Mouse (Mus musculus): Measurements from ENCODE around the gene Acadvl. TPM values are rescaled to one million over a fixed set of nuclear protein-coding genes. Genes with fewer than 3 reads are reported as not detected.
A peak's percentile ranks its signal among the peaks of the same experiment; 100 is the strongest.

Gene Acadvl
- polyA plus RNA-seq, 1 experiment from 2014 or later: 215 TPM

DNA sequence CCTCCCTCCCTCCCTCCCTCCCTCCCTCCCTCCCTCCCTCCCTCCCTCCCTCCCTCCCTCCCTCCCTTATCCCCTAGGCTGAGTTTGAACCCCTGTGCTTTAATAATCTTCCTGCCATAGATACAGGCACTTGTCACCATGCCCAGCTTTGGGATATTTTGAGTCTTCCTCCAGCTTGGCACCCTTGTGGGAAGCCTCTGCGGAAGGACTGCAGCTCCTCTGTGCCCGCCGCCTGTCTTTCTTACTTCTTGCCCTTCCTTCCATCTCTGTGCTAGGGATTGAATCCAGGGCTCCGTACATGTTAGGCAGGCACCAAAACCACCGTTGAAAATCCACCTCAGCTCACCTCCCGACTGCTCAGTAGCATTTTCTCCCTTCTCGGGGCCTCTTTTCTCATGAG, 25.0 kb upstream of the Acadvl start:
- Histone ChIP-seq H3K4me3 (ENCODE audit: low read depth, low read length) (no peak overlapping the region), H3K9me3 (ENCODE audit: control insufficient read depth) (no peaks in the 10 kb centered on the region), H3K27ac (ENCODE audit: low read depth, low read length) (no peak overlapping the region), H3K9ac (ENCODE audit: low read depth, low read length) (no peak overlapping the region), H3K27me3 (replicated peaks; ENCODE audit: control insufficient read depth, insufficient read depth, low read length) (no peaks in the 10 kb centered on the region), H3K36me3 (ENCODE audit: control insufficient read depth, insufficient read depth) (peaks cover 4% of the 10 kb centered on the region; the same call in 1 of the 2 replicates), H3K4me1 (replicated peaks; ENCODE audit: control insufficient read depth, insufficient read depth, low read length) (no peaks in the 10 kb centered on the region), H3K4me2 (replicated peaks; ENCODE audit: low read depth) (no peak overlapping the region)
- no peak for TF ChIP-seq CTCF (IDR thresholded peaks at IDR 0.05; ENCODE audit: low read depth)
- no peak for ATAC-seq
- 89% methylated on average over 7 of the region's 7 CpGs for WGBS

- no peaks in the 10 kb centered on the region for H3K4me1 ChIP-seq (replicated peaks; ENCODE audit: control insufficient read depth, insufficient read depth, low read length)
- no peak overlapping the region for H3K27ac ChIP-seq (ENCODE audit: low read depth, low read length)
- H3K36me3 ChIP-seq (ENCODE audit: control insufficient read depth, insufficient read depth): peaks cover 4% of the 10 kb centered on the region; the same call in 1 of the 2 replicates
- TF ChIP-seq CTCF (IDR thresholded peaks at IDR 0.05; ENCODE audit: low read depth): no peak
- WGBS: 90% methylated on average over 10 of the region's 10 CpGs
- H3K4me2 ChIP-seq (replicated peaks; ENCODE audit: low read depth): no peak overlapping the region
- no peak overlapping the region for H3K4me3 ChIP-seq (ENCODE audit: low read depth, low read length)
- H3K9ac ChIP-seq (ENCODE audit: low read depth, low read length): no peak overlapping the region
- no peaks in the 10 kb centered on the region for H3K9me3 ChIP-seq (ENCODE audit: control insufficient read depth)
- no peaks in the 10 kb centered on the region for H3K27me3 ChIP-seq (replicated peaks; ENCODE audit: control insufficient read depth, insufficient read depth, low read length)
- no peak for ATAC-seq
Measured at GRCm38 (mm10) chr11:70039631-70040030, 24.4 kb upstream of the Acadvl start.

DNA sequence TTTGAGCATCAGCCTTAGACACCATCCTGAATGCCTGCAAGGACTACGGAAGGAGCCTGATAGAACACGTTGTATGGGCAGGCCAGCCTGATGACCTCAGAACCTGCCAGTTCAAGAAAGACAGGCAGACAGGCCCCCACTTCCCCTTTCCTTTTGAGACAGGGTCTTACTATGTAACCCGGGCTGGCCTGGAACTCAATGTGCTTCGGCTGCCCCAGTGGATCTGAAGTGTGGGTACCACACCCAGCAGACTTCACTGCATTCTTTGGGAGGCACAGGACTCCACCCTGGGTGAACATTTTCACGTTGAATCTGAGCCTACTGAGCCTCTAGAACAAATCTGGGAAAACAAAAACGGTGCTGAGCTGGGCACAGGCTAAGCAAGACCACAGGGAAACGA, 23.0 kb upstream of the Acadvl start:
- Histone ChIP-seq H3K36me3 (ENCODE audit: control insufficient read depth, insufficient read depth) (peaks cover 4% of the 10 kb centered on the region; the same call in 1 of the 2 replicates), H3K27me3 (replicated peaks; ENCODE audit: control insufficient read depth, insufficient read depth, low read length) (no peaks in the 10 kb centered on the region), H3K4me3 (ENCODE audit: low read depth, low read length) (no peak overlapping the region), H3K9ac (ENCODE audit: low read depth, low read length) (no peak overlapping the region), H3K27ac (ENCODE audit: low read depth, low read length) (no peak overlapping the region), H3K4me1 (replicated peaks; ENCODE audit: control insufficient read depth, insufficient read depth, low read length) (no peaks in the 10 kb centered on the region), H3K4me2 (replicated peaks; ENCODE audit: low read depth) (no peak overlapping the region), H3K9me3 (ENCODE audit: control insufficient read depth) (no peaks in the 10 kb centered on the region)
- TF ChIP-seq CTCF (IDR thresholded peaks at IDR 0.05; ENCODE audit: low read depth): no peak
- WGBS: 79% methylated on average over 7 of the region's 7 CpGs
- ATAC-seq: no peak

DNA sequence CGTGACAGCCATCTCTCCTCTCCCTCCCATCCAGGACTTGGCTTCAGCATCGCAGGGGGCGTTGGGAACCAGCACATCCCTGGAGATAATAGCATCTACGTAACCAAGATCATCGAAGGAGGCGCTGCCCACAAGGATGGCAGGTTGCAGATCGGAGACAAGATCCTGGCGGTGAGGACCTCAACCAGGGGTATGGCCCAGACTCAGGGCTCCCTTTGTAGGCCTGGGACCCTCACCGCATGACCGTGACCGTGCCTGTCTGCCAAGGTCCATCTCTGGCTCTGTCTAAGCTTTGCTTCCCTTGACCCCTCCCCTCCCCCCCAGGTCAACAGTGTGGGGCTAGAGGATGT, 16.1 kb upstream of the Acadvl start:
- 97% methylated on average over 11 of the region's 11 CpGs for WGBS
- Histone ChIP-seq H3K4me1 (replicated peaks; ENCODE audit: control insufficient read depth, insufficient read depth, low read length) (peaks cover 5% of the 10 kb centered on the region), H3K4me2 (replicated peaks; ENCODE audit: low read depth) (no peak overlapping the region), H3K9ac (ENCODE audit: low read depth, low read length) (no peak overlapping the region), H3K27ac (ENCODE audit: low read depth, low read length) (no peak overlapping the region), H3K27me3 (replicated peaks; ENCODE audit: control insufficient read depth, insufficient read depth, low read length) (peaks cover 8% of the 10 kb centered on the region; the same call in 1 of the 2 replicates), H3K36me3 (ENCODE audit: control insufficient read depth, insufficient read depth) (peaks cover 10% of the 10 kb centered on the region; the same call in 1 of the 2 replicates), H3K4me3 (ENCODE audit: low read depth, low read length) (no peak overlapping the region), H3K9me3 (ENCODE audit: control insufficient read depth) (no peaks in the 10 kb centered on the region)
- no peak for TF ChIP-seq CTCF (IDR thresholded peaks at IDR 0.05; ENCODE audit: low read depth)
- ATAC-seq: no peak

DNA sequence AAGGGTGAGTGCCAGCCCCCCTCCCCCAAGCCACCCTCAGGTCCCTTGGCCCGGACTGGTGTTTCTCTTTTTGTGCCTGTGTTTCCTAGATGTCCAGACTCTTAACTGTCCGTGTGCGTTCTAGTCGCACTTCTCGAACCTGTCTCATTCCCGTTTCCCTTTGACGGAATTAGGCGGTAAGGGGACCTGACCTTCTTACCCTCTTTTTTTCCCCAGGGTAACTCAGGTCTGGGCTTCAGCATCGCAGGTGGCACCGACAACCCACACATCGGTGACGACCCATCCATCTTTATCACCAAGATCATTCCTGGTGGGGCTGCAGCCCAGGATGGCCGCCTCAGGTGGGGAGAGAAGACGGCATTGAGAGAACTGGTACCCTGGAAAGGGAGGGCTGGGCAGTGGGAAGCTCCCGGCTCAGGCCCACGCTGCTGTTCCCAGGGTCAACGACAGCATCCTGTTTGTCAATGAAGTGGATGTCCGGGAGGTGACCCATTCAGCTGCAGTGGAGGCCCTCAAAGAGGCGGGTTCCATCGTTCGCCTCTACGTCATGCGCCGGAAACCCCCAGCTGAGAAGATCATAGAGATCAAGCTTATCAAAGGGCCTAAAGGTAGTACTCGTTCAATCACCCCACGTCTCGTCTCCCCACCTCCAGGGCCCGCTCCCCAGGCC, 15.6 kb upstream of the Acadvl start:
- H3K27me3 ChIP-seq (replicated peaks; ENCODE audit: control insufficient read depth, insufficient read depth, low read length): peaks cover 10% of the 10 kb centered on the region; the same call in 1 of the 2 replicates
- H3K4me2 ChIP-seq (replicated peaks; ENCODE audit: low read depth): no peak overlapping the region
- 96% methylated on average over 28 of the region's 28 CpGs for WGBS
- TF ChIP-seq CTCF (IDR thresholded peaks at IDR 0.05; ENCODE audit: low read depth): no peak
- peaks cover 5% of the 10 kb centered on the region for H3K4me1 ChIP-seq (replicated peaks; ENCODE audit: control insufficient read depth, insufficient read depth, low read length)
- no peak overlapping the region for H3K4me3 ChIP-seq (ENCODE audit: low read depth, low read length)
- no peaks in the 10 kb centered on the region for H3K9me3 ChIP-seq (ENCODE audit: control insufficient read depth)
- H3K27ac ChIP-seq (ENCODE audit: low read depth, low read length): no peak overlapping the region
- H3K36me3 ChIP-seq (ENCODE audit: control insufficient read depth, insufficient read depth): peaks cover 10% of the 10 kb centered on the region; the same call in 1 of the 2 replicates
- no peak overlapping the region for H3K9ac ChIP-seq (ENCODE audit: low read depth, low read length)
- ATAC-seq: no peak

DNA sequence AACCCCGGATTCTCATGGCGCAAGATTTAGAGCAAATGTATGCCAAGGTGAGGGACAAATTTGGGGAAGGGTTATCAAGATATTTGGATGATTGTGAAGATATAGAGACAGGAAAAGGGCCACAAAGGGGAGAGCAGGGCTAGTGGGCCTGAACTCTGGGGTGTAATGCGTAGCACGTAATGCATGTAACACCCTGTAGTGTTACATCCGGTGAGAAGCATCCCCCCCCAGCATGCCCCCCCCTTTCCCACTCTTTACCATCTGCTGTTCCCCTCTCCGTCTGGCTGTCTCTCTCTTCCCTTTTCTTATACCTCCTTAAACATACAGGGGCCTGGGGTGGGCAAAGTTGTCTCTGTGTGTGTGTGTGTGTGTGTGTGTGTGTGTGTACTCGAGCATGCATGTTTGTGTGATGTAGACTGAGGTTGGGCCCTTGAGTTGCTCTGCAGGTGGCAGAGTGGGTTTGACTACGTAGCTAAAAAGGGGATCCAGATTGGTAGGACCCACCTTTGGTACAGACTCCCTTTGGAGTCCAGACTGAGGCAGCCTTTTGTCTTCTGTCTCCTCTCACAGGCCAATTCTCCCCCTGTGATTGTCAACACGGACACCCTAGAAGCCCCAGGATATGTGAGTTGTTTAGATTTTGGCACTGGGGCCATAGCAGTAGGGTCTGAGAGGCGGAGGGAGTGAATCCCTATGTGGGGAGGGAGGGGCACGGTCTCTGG, 14.8 kb upstream of the Acadvl start:
- WGBS: 41% methylated on average over 11 of the region's 11 CpGs
- Histone ChIP-seq H3K36me3 (ENCODE audit: control insufficient read depth, insufficient read depth) (peaks cover 10% of the 10 kb centered on the region; the same call in 1 of the 2 replicates), H3K9me3 (ENCODE audit: control insufficient read depth) (no peaks in the 10 kb centered on the region), H3K9ac (ENCODE audit: low read depth, low read length) (no peak overlapping the region), H3K4me2 (replicated peaks; ENCODE audit: low read depth) (peak overlapping the region; percentile 47), H3K4me3 (ENCODE audit: low read depth, low read length) (no peak overlapping the region), H3K27me3 (replicated peaks; ENCODE audit: control insufficient read depth, insufficient read depth, low read length) (peaks cover 12% of the 10 kb centered on the region; the same call in 1 of the 2 replicates), H3K27ac (ENCODE audit: low read depth, low read length) (no peak overlapping the region), H3K4me1 (replicated peaks; ENCODE audit: control insufficient read depth, insufficient read depth, low read length) (peaks cover 5% of the 10 kb centered on the region)
- no peak for TF ChIP-seq CTCF (IDR thresholded peaks at IDR 0.05; ENCODE audit: low read depth)
- ATAC-seq: no peak

Measured in intestine, postnatal 0 days (tissue).